Mouse (Mus musculus) layer of hippocampus, postnatal 25 days (tissue): ENCODE measurements around the gene Aif1. TPM values are rescaled to one million over a fixed set of nuclear protein-coding genes. Genes with fewer than 3 reads are reported as not detected.

Experiments used
- DNase-seq, 2 experiments: peaks; one replicate each; pipeline ENCODE4 v3.0.0; 2022; ENCODE audit warnings: mixed read lengths in 2 of 2, low spot score in 1 of 2; ENCODE audit errors: extremely low spot score in 1 of 2
- total RNA-seq, 2 experiments: library from RNA; stranded (reverse); gene quantifications; 2 replicates each; pipeline ENCODE4 v1.2.3; 2021

Aif1 gene
- 10 to 100 TPM; 10.4 to 10.8 TPM for total RNA-seq

DNA sequence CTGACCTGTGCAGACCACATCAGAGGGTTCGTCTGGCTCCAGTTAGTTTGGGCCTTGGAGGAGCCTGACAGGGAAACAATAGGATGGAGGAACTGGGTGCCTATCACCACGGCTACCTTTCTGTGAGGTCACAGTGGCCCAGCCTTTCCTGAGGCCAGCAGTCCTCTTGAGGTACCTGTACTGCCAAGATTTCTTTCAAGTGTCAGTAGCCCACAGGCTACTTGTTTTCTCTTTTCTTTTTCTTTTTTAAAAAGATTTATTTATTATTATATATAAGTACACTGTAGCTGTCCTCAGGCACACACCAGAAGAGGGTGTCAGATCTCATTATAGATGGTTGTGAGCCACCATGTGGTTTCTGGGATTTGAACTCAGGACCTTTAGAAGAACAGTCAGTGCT, at the start of gene Aif1:
Gene Aif1 (minus strand): TSS at position 101 of the 400 bp plus-strand sequence.
- no peak for DNase-seq

- no peak for DNase-seq
Measured at GRCm38 (mm10) chr17:35225456-35225855, 49.6 kb upstream of the Aif1 start.

GRCm38 (mm10) chr17:35224641-35225040, 48.8 kb upstream of the Aif1 start:
- no peak for DNase-seq

GRCm38 (mm10) chr17:35222299-35222698, 46.4 kb upstream of the Aif1 start:
- DNase-seq: no peak

- DNase-seq: no peak
Measured at GRCm38 (mm10) chr17:35220156-35220952, 44.5 kb upstream of the Aif1 start, which contains the start of gene Gm16181. Gm16181 (plus strand) TSS chr17:35220834.

- DNase-seq: no peak
Measured at GRCm38 (mm10) chr17:35219601-35220041, 43.8 kb upstream of the Aif1 start.

GRCm38 (mm10) chr17:35218516-35219193, 42.8 kb upstream of the Aif1 start:
- no peak for DNase-seq

GRCm38 (mm10) chr17:35213071-35213470, 37.2 kb upstream of the Aif1 start:
- DNase-seq: no peak

- DNase-seq: no peak
Measured at GRCm38 (mm10) chr17:35210593-35210992, 34.7 kb upstream of the Aif1 start.

DNA sequence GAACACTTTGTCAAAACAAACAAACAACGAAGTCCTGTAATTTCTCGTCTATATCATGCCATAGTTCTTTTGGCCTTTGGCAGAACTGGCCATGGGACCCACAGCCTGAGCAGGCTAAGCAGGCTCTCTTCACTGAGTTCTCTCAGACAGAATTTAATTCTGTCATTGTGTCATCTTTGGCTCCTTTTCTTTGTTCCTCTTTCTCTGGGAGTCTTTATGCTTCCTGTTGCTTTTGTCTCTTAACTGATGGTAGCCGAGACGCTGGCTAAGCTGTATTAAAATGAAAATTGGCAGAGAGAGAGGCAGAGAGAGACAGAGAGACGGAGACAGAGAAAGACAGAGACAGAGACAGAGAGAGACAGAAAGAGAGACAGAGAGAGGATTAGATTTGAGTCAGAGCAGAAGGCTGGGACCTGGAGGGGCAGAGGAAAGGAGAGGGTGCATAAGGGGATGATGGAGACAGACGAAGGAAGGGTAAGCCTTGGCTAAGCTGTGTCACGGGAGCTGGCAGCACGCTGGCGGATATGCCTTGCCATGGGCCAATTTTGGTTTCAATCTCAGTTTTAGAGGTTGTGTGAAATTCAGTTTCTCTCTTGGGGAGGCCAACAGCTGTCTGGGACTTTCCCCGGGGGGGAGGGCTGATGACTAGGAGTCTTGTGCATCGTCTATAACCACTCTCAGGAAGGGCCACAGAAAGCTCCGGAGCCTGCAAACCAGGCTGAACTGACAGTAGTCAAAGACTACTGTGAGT, 34.1 kb upstream of the Aif1 start:
- no peak for DNase-seq

- DNase-seq: no peak
Measured at GRCm38 (mm10) chr17:35205380-35205769, 29.5 kb upstream of the Aif1 start.

- DNase-seq: no peak
Measured at GRCm38 (mm10) chr17:35204494-35205379, 28.9 kb upstream of the Aif1 start, which contains the start of gene Lta. Lta (minus strand) TSS chr17:35205351.

GRCm38 (mm10) chr17:35202442-35202841, 26.6 kb upstream of the Aif1 start:
- DNase-seq: no peak

- DNase-seq: no peak
Measured at GRCm38 (mm10) chr17:35201787-35202186, 25.9 kb upstream of the Aif1 start, which contains the start of gene Tnf. Tnf (minus strand) TSS chr17:35202007.

DNA sequence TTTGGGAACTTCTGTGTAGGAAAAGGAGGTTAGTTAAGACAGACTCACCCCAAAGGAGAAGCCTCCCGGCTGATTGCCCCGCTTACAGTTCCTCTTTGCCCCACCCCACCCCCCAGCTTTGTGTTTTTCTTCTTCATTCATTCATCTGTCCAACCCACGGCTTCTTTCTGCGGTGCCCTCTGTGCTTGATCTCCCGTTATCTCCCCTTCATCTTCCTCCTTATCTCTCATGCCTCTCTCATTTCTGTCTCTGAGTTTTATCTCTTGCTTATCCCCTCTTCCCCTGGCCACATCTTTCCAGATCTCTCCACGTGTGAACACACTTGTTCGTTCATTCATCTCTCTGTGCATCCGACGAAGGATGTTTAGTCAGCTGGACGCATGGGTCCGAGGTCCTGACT, 25.3 kb upstream of the Aif1 start:
- no peak for DNase-seq

- no peak for DNase-seq
Measured at GRCm38 (mm10) chr17:35200398-35200797, 24.5 kb upstream of the Aif1 start.

DNA sequence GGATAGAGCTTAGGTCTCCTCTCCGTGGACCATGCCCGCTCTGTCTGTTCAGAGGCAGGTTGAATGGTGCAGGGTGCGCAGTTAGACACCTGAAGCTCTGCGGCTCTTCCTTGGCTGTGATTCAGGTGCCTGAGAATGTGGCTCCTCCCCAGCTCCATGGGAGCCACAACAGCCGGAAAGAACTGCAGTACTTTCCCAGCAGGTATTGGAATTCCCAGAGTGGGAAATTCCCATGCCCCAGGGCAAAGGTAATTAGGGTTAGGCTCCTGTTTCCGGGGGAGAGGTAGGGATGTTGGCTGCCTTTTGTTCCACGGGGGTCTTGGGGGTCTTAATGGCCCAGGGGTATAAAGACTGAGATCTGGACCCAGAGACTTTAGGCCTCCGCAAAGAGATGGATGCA, 23.1 kb upstream of the Aif1 start:
- DNase-seq: no peak

GRCm38 (mm10) chr17:35198029-35198428, 22.2 kb upstream of the Aif1 start:
- no peak for DNase-seq

DNA sequence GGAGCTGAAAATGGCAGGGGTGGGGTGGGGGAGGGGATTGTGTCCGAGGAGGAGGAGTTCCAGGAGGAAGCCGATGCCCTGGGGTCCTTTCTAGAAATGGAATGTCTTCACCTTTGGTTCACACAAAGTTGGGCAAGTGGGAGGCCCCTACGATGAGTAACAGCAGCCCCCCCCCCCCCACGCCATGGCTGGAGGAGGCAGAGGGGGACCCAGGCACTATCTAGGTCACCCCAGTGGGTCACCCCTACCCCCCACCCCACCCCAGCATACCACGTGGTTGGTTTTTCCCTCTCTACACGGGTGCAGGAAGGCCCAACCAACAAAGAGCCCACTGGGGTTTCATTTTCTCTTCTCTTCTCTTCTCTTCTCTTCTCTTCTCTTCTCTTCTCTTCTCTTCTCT, 21.3 kb upstream of the Aif1 start:
- no peak for DNase-seq

DNA sequence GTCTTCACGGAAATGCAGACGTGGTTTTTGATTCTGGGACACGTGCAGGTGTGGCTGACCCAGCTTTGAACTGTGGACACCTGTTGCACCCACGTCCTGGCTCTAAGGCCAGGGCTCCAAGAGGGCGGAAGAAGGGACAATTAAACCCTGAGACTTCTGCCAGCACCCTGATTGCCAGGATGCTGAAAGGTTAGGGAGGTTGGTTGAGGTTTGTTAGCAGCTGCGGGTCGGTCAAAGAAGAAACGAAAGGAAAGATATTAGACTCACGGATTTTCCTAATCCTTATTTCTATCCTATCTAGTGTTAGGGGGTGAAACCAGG, 20.4 kb upstream of the Aif1 start:
- no peak for DNase-seq
